Mouse (Mus musculus) midbrain, embryonic 14.5 days (tissue): Measurements from ENCODE around the gene R3hdm4. TPM values are rescaled to one million over a fixed set of nuclear protein-coding genes. Genes with fewer than 3 reads are reported as not detected.

Source experiments
- ATAC-seq: fragments of 200-750 bp; cut with Nextera tagmentation; 2 replicates; pipeline ENCODE4 v1.8.0; 2017; ENCODE audit warnings: moderate number of reproducible peaks, moderate library complexity; ENCODE audit not compliant: low FRiP score, low TSS enrichment
- DNase-seq: peaks from one replicate; pipeline ENCODE4 v3.0.0-alpha.2; 2015
- H3K27ac ChIP-seq: fragments of 300-500 bp; sonication (generic); replicated peaks from 2 replicates; pipeline ENCODE4 v1.5.1; 2014; ENCODE audit warnings: mild to moderate bottlenecking, low read depth, low read length, moderate library complexity
- H3K27me3 ChIP-seq: fragments of 300-500 bp; sonication (generic); 2 replicates; pipeline ENCODE4 v1.6.1; 2014; ENCODE audit warnings: low read length, control low read depth, mixed read lengths; ENCODE audit not compliant: control insufficient read depth, insufficient read depth
- H3K36me3 ChIP-seq: fragments of 300-500 bp; sonication (generic); 2 replicates; pipeline ENCODE4 v1.6.1; 2014; ENCODE audit warnings: low read length, control low read depth; ENCODE audit not compliant: control insufficient read depth, insufficient read depth
- H3K4me1 ChIP-seq: fragments of 300-500 bp; sonication (generic); 2 replicates; pipeline ENCODE4 v1.6.1; 2014; ENCODE audit warnings: mild to moderate bottlenecking, antibody characterized with exemption, low read length, control low read depth; ENCODE audit not compliant: control insufficient read depth, insufficient read depth
- H3K4me2 ChIP-seq: fragments of 300-500 bp; sonication (generic); 2 replicates; pipeline ENCODE4 v1.6.1; 2014; ENCODE audit warnings: mild to moderate bottlenecking, low read length, moderate library complexity
- H3K4me3 ChIP-seq: fragments of 300-500 bp; sonication (generic); replicated peaks from 2 replicates; pipeline ENCODE4 v1.5.1; 2014; ENCODE audit warnings: low read depth, low read length
- H3K9ac ChIP-seq: fragments of 300-500 bp; sonication (generic); replicated peaks from 2 replicates; pipeline ENCODE4 v1.6.1; 2014; ENCODE audit warnings: mild to moderate bottlenecking, low read length, moderate library complexity
- H3K9me3 ChIP-seq: fragments of 300-500 bp; sonication (generic); 2 replicates; pipeline ENCODE4 v1.6.1; 2016; ENCODE audit warnings: low read length, control low read depth, mixed read lengths; ENCODE audit not compliant: control insufficient read depth
- WGBS: fragments of 180-500 bp; shearing (Covaris S2); extraction: QIAGEN DNeasy Blood & Tissue Kit; methylation state at CpG from one replicate; pipeline ENCODE4 v1.1.7; 2014; 5-methylcytosine and 5-hydroxymethylcytosine counted together
- polyA plus RNA-seq: library from polyadenylated mRNA; unstranded; fragments of >200 nt; fragmentation: Nextera tagmentation; extraction: Ambion mirVana; gene quantifications from 2 replicates; pipeline ENCODE4 v1.2.1, GENCODE M21; 2014

The R3hdm4 gene
- polyA plus RNA-seq, 1 experiment from 2014 or later = 220 TPM

- Histone ChIP-seq H3K27ac (0 out of 2 replicates have a peak overlapping the region, but pooled peaks have one; percentile 9), H3K4me2 (peak overlapping the region; percentile 88), H3K4me1 (peaks cover 21% of the 10 kb centered on the region), H3K9me3 (no peaks in the 10 kb centered on the region), H3K27me3 (peaks cover 38% of the 10 kb centered on the region), H3K4me3 (no peak overlapping the region), H3K36me3 (no peaks in the 10 kb centered on the region), H3K9ac (no peak overlapping the region)
- 11% methylated on average over 29 of the region's 29 CpGs for WGBS
- DNase-seq (peak; percentile 96), ATAC-seq (no peak)
Measured at GRCm38 (mm10) chr10:79924998-79925784, 4.2 kb upstream of the R3hdm4 start.

GRCm38 (mm10) chr10:79921572-79921971 lies 564 bp upstream of the R3hdm4 start:
- peaks cover 65% of the 10 kb centered on the region for H3K27me3 ChIP-seq
- WGBS = under 1% methylated on average over 34 of the region's 34 CpGs
- ATAC-seq (no peak), DNase-seq (no peak)
- H3K36me3 ChIP-seq = no peaks in the 10 kb centered on the region
- peak overlapping the region; percentile 42 for H3K4me2 ChIP-seq
- H3K9ac ChIP-seq = peak overlapping the region; percentile 39
- H3K27ac ChIP-seq = no peak overlapping the region
- peaks cover 14% of the 10 kb centered on the region; the same call in 1 of the 2 replicates for H3K4me1 ChIP-seq
- no peaks in the 10 kb centered on the region for H3K9me3 ChIP-seq
- peak overlapping the region; percentile 24 for H3K4me3 ChIP-seq

- Histone ChIP-seq H3K9me3 (no peaks in the 10 kb centered on the region), H3K9ac (no peak overlapping the region), H3K27ac (no peak overlapping the region), H3K36me3 (no peaks in the 10 kb centered on the region), H3K4me1 (peaks cover 16% of the 10 kb centered on the region), H3K4me2 (peak overlapping the region; percentile 42), H3K4me3 (peak overlapping the region; percentile 24), H3K27me3 (peaks cover 65% of the 10 kb centered on the region)
- WGBS = 11% methylated on average over 26 of the region's 26 CpGs
- ATAC-seq (no peak), DNase-seq (no peak)
Measured at GRCm38 (mm10) chr10:79920056-79920890, 735 bp downstream of the R3hdm4 start.

GRCm38 (mm10) chr10:79919251-79919849 lies 1.7 kb downstream of the R3hdm4 start:
- H3K36me3 ChIP-seq = no peaks in the 10 kb centered on the region
- H3K27ac ChIP-seq = no peak overlapping the region
- ATAC-seq (no peak), DNase-seq (no peak)
- 0 out of 2 replicates have a peak overlapping the region, but pooled peaks have one; percentile 2 for H3K4me3 ChIP-seq
- H3K9ac ChIP-seq = no peak overlapping the region
- peaks cover 65% of the 10 kb centered on the region for H3K27me3 ChIP-seq
- peaks cover 23% of the 10 kb centered on the region for H3K4me1 ChIP-seq
- no peaks in the 10 kb centered on the region for H3K9me3 ChIP-seq
- WGBS = 3% methylated on average over 21 of the region's 21 CpGs
- no peak overlapping the region for H3K4me2 ChIP-seq

- 0 out of 2 replicates have a peak overlapping the region, but pooled peaks have one; percentile 4 for H3K4me2 ChIP-seq
- H3K27me3 ChIP-seq = peaks cover 60% of the 10 kb centered on the region
- H3K27ac ChIP-seq = no peak overlapping the region
- H3K4me1 ChIP-seq = peaks cover 29% of the 10 kb centered on the region
- no peak for ATAC-seq
- 4% methylated on average over 35 of the region's 35 CpGs for WGBS
- H3K4me3 ChIP-seq = no peak overlapping the region
- no peaks in the 10 kb centered on the region for H3K9me3 ChIP-seq
- H3K9ac ChIP-seq = no peak overlapping the region
- no peak for DNase-seq
- H3K36me3 ChIP-seq = no peaks in the 10 kb centered on the region
Measured at GRCm38 (mm10) chr10:79918231-79919078, 2.6 kb downstream of the R3hdm4 start.

- no peak for DNase-seq
- Histone ChIP-seq H3K4me2 (peak overlapping the region; percentile 93), H3K36me3 (no peaks in the 10 kb centered on the region), H3K4me3 (peak overlapping the region; percentile 69), H3K27ac (no peak overlapping the region), H3K9ac (no peak overlapping the region), H3K27me3 (peaks cover 52% of the 10 kb centered on the region), H3K4me1 (peaks cover 29% of the 10 kb centered on the region), H3K9me3 (no peaks in the 10 kb centered on the region)
- no peak for ATAC-seq
- 58% methylated on average over 5 of the region's 5 CpGs for WGBS
Measured at GRCm38 (mm10) chr10:79917532-79918100, 3.4 kb downstream of the R3hdm4 start.

- ATAC-seq (peak; percentile 82), DNase-seq (peak; percentile 91)
- Histone ChIP-seq H3K4me2 (peak within 1 kb of the TSS; percentile 93), H3K4me3 (peak within 1 kb of the TSS; percentile 69), H3K4me1 (peaks cover 29% of the 10 kb centered on the region), H3K27ac (peak within 1 kb of the TSS; percentile 73), H3K9ac (peak within 1 kb of the TSS; percentile 96), H3K36me3 (peaks cover 4% of the 10 kb centered on the region; the same call in 1 of the 2 replicates), H3K27me3 (peaks cover 45% of the 10 kb centered on the region), H3K9me3 (no peaks in the 10 kb centered on the region)
- 2% methylated on average over 42 of the region's 42 CpGs for WGBS
Measured at GRCm38 (mm10) chr10:79916808-79917531, 4.0 kb downstream of the R3hdm4 start, which contains the start of gene Kiss1r. Gene Kiss1r, plus strand, starts transcription at chr10:79916971.
